Comparison of ENCODE assay signal across 27 mouse cellular contexts in genomic region chr17:67902847-67903246, GRCm38 (mm10).
DNase-seq lines count a peak whose midpoint lies in the region; ATAC-seq and TF ChIP-seq lines count a peak whose summit lies in the region.
"Had no signal": no experiment of that assay in that cellular context is flagged by ENCODE, and none has a peak within 500 bp of the region (broad histone marks: within the 10 kb centered on the region; RNA-seq: fewer than 3 reads in every experiment).

No protein-coding gene starts in this region.

- H3K4me1 ChIP-seq in forebrain, embryonic 15.5 days: no peaks in the 10 kb centered on the region
- no peaks in the 10 kb centered on the region for H3K4me1 ChIP-seq in forebrain, postnatal 0 days (ENCODE audit: insufficient read depth)
- no peaks in the 10 kb centered on the region for H3K4me1 ChIP-seq in kidney, postnatal 0 days (replicated peaks; ENCODE audit: insufficient read depth, low read length)
- H3K4me1 ChIP-seq in midbrain, embryonic 11.5 days (ENCODE audit: control insufficient read depth, insufficient read depth, low read length): no peaks in the 10 kb centered on the region; the same call in 1 of the 2 replicates
- no peaks in the 10 kb centered on the region for H3K4me1 ChIP-seq in midbrain, postnatal 0 days (ENCODE audit: insufficient read depth, low read length)
- H3K4me1 ChIP-seq: megakaryocyte, embryonic 14.5 days; stomach, embryonic 15.5 days had no signal

- ATAC-seq in forebrain, embryonic 15.5 days (replicated peaks): 0 out of 2 replicates have a peak, but pooled peaks have one; percentile 57
- ATAC-seq in forebrain, postnatal 0 days: no peak
- peak; percentile 72 for ATAC-seq in kidney, postnatal 0 days (replicated peaks; ENCODE audit: low FRiP score, low read depth)
- no peak for ATAC-seq in midbrain, embryonic 11.5 days (ENCODE audit: low FRiP score)
- no peak for ATAC-seq in midbrain, postnatal 0 days (ENCODE audit: low FRiP score)
- 0 out of 2 replicates have a peak, but pooled peaks have one; percentile 43 for ATAC-seq in monocyte, adult 5-6 weeks (replicated peaks; ENCODE audit: insufficient number of reproducible peaks, low FRiP score, low TSS enrichment, poor library complexity, severe bottlenecking)
- ATAC-seq: hindbrain, postnatal 0 days; liver, postnatal 0 days had no signal

- H3K9ac ChIP-seq in forebrain, embryonic 15.5 days (replicated peaks): no peak overlapping the region
- no peak overlapping the region for H3K9ac ChIP-seq in forebrain, postnatal 0 days
- H3K9ac ChIP-seq in kidney, postnatal 0 days (ENCODE audit: low read depth, low read length): no peak overlapping the region
- H3K9ac ChIP-seq in midbrain, embryonic 11.5 days (ENCODE audit: low read length): no peak overlapping the region
- no peak overlapping the region for H3K9ac ChIP-seq in midbrain, postnatal 0 days (replicated peaks; ENCODE audit: low read length, poor library complexity, severe bottlenecking)
- H3K9ac ChIP-seq: embryonic facial prominence, embryonic 13.5 days; forebrain, embryonic 12.5 days; heart, embryonic 15.5 days; liver, postnatal 0 days; stomach, embryonic 15.5 days had no signal

- 93% methylated on average over 4 of the region's 4 CpGs for WGBS in forebrain, embryonic 15.5 days
- 95% methylated on average over 4 of the region's 4 CpGs for WGBS in forebrain, postnatal 0 days
- 84% methylated on average over 4 of the region's 4 CpGs for WGBS in kidney, postnatal 0 days
- 88% methylated on average over 4 of the region's 4 CpGs for WGBS in midbrain, embryonic 11.5 days
- 85% methylated on average over 4 of the region's 4 CpGs for WGBS in midbrain, postnatal 0 days

- H3K36me3 ChIP-seq in forebrain, embryonic 15.5 days: no peaks in the 10 kb centered on the region
- H3K36me3 ChIP-seq in forebrain, postnatal 0 days (ENCODE audit: insufficient read depth): no peaks in the 10 kb centered on the region
- no peaks in the 10 kb centered on the region for H3K36me3 ChIP-seq in kidney, postnatal 0 days (ENCODE audit: insufficient read depth, low read length)
- H3K36me3 ChIP-seq in midbrain, embryonic 11.5 days (ENCODE audit: control insufficient read depth, insufficient read depth, low read length): no peaks in the 10 kb centered on the region
- no peaks in the 10 kb centered on the region for H3K36me3 ChIP-seq in midbrain, postnatal 0 days (ENCODE audit: insufficient read depth, low read length)
- H3K36me3 ChIP-seq: forebrain, embryonic 12.5 days; heart, embryonic 15.5 days had no signal

- H3K4me2 ChIP-seq in forebrain, embryonic 15.5 days (replicated peaks): no peak overlapping the region
- no peak overlapping the region for H3K4me2 ChIP-seq in forebrain, postnatal 0 days (ENCODE audit: low read depth)
- H3K4me2 ChIP-seq in kidney, postnatal 0 days (ENCODE audit: low read length): no peak overlapping the region
- no peak overlapping the region for H3K4me2 ChIP-seq in midbrain, embryonic 11.5 days
- H3K4me2 ChIP-seq in midbrain, postnatal 0 days (ENCODE audit: low read depth, low read length, poor library complexity, severe bottlenecking): no peak overlapping the region
- H3K4me2 ChIP-seq: embryonic facial prominence, embryonic 13.5 days; forebrain, embryonic 12.5 days; heart, embryonic 15.5 days; liver, embryonic 11.5 days; stomach, embryonic 15.5 days had no signal

- DNase-seq in forebrain, postnatal 0 days: no peak
- peak; percentile 15 for DNase-seq in kidney, postnatal 0 days (ENCODE audit: low spot score)
- DNase-seq in kidney, adult 9 months: no peak
- peak; percentile 79 for DNase-seq in midbrain, embryonic 11.5 days (ENCODE audit: low spot score, missing footprints)
- no peak for DNase-seq in midbrain, postnatal 0 days (ENCODE audit: low spot score)
- no peak for DNase-seq in embryo, embryonic 9.5 days (ENCODE audit: extremely low spot score)
- DNase-seq: adrenal gland, postnatal 25 days; cerebellum, adult 8-10 months; gastrocnemius, adult 2 months; kidney, adult 18-20 months; liver, postnatal 0 days; lung, postnatal 14 days; midbrain, embryonic 14.5 days; thymus, adult 18-20 months; thymus, postnatal 36 days had no signal

- H3K9me3 ChIP-seq in forebrain, embryonic 15.5 days: no peaks in the 10 kb centered on the region
- H3K9me3 ChIP-seq in forebrain, postnatal 0 days (ENCODE audit: low read length): no peaks in the 10 kb centered on the region
- H3K9me3 ChIP-seq in kidney, postnatal 0 days (replicated peaks; ENCODE audit: low read length): no peaks in the 10 kb centered on the region
- no peaks in the 10 kb centered on the region for H3K9me3 ChIP-seq in midbrain, embryonic 11.5 days (ENCODE audit: control insufficient read depth, low read length)
- no peaks in the 10 kb centered on the region for H3K9me3 ChIP-seq in midbrain, postnatal 0 days (ENCODE audit: low read length)
- H3K9me3 ChIP-seq: embryonic facial prominence, embryonic 13.5 days; forebrain, embryonic 12.5 days; heart, embryonic 15.5 days; hindbrain, embryonic 10.5 days; stomach, embryonic 15.5 days had no signal

- H3K4me3 ChIP-seq in forebrain, embryonic 15.5 days: no peak overlapping the region
- H3K4me3 ChIP-seq in forebrain, postnatal 0 days (ENCODE audit: low read depth, low read length): no peak overlapping the region
- H3K4me3 ChIP-seq in kidney, postnatal 0 days (replicated peaks; ENCODE audit: low read depth, low read length): no peak overlapping the region
- no peak overlapping the region for H3K4me3 ChIP-seq in midbrain, embryonic 11.5 days (ENCODE audit: low read depth, low read length)
- H3K4me3 ChIP-seq in midbrain, postnatal 0 days (ENCODE audit: low read depth, low read length): no peak overlapping the region
- H3K4me3 ChIP-seq: embryonic facial prominence, embryonic 13.5 days; erythroblast, embryonic 14.5 days; forebrain, embryonic 12.5 days; gastrocnemius, adult 2 months; heart, embryonic 15.5 days; hindbrain, embryonic 10.5 days; megakaryocyte, embryonic 14.5 days; myocyte; stomach, embryonic 15.5 days had no signal

- no peak for TF ChIP-seq CTCF in forebrain, postnatal 0 days (IDR thresholded peaks at IDR 0.05; ENCODE audit: low read depth)
- TF ChIP-seq CTCF in kidney, postnatal 0 days (IDR thresholded peaks at IDR 0.05; ENCODE audit: low read depth): no peak
- TF ChIP-seq CTCF in midbrain, postnatal 0 days (IDR thresholded peaks at IDR 0.05): no peak

- no peaks in the 10 kb centered on the region for H3K27me3 ChIP-seq in forebrain, embryonic 15.5 days
- no peaks in the 10 kb centered on the region for H3K27me3 ChIP-seq in forebrain, postnatal 0 days (ENCODE audit: insufficient read depth, low read length)
- H3K27me3 ChIP-seq in kidney, postnatal 0 days (ENCODE audit: insufficient read depth, low read length): no peaks in the 10 kb centered on the region
- no peaks in the 10 kb centered on the region for H3K27me3 ChIP-seq in midbrain, embryonic 11.5 days (ENCODE audit: control insufficient read depth, insufficient read depth, low read length)
- H3K27me3 ChIP-seq in midbrain, postnatal 0 days (ENCODE audit: insufficient read depth, low read length): no peaks in the 10 kb centered on the region
- H3K27me3 ChIP-seq: embryonic facial prominence, embryonic 13.5 days; forebrain, embryonic 12.5 days; heart, embryonic 15.5 days; megakaryocyte, embryonic 14.5 days; stomach, embryonic 15.5 days had no signal

- no peak overlapping the region for H3K27ac ChIP-seq in forebrain, embryonic 15.5 days (replicated peaks)
- H3K27ac ChIP-seq in forebrain, postnatal 0 days (ENCODE audit: low read depth, low read length): no peak overlapping the region
- no peak overlapping the region for H3K27ac ChIP-seq in kidney, postnatal 0 days
- no peak overlapping the region for H3K27ac ChIP-seq in midbrain, embryonic 11.5 days (ENCODE audit: low read depth, low read length)
- no peak overlapping the region for H3K27ac ChIP-seq in midbrain, postnatal 0 days (ENCODE audit: low read depth, low read length)
- H3K27ac ChIP-seq: embryonic facial prominence, embryonic 13.5 days; forebrain, embryonic 12.5 days; gastrocnemius, adult 2 months; heart, embryonic 15.5 days; hindbrain, embryonic 10.5 days; hindbrain, postnatal 0 days; stomach, embryonic 15.5 days had no signal

Comparison
In these comparisons a context has a peak if more than half of its experiments do, and no peak if none do; other contexts are left out.
1. ATAC-seq: peak in forebrain, embryonic 15.5 days (single experiment), kidney, postnatal 0 days (single experiment) and monocyte, adult 5-6 weeks (single experiment); none in forebrain, postnatal 0 days (single experiment), midbrain, embryonic 11.5 days (single experiment) and midbrain, postnatal 0 days (single experiment).
2. DNase-seq: peak in kidney, postnatal 0 days (single experiment) and midbrain, embryonic 11.5 days (single experiment); none in forebrain, postnatal 0 days (single experiment), kidney, adult 9 months (single experiment), midbrain, postnatal 0 days (single experiment) and embryo, embryonic 9.5 days (single experiment).